Mouse (Mus musculus) hematopoietic stem cell, adult 5-6 weeks (primary cell): ENCODE data around the gene Uchl4. TPM values are rescaled to one million over a fixed set of nuclear protein-coding genes. Genes with fewer than 3 reads are reported as not detected.
"Not testable (repeated sequence)": the region's sequence is repeated elsewhere in the genome, so short reads cannot be mapped to it uniquely, and the experiment has no call there.

ENCODE experiments used
- ATAC-seq, 2 experiments: fragments of 125-278 bp in 1 of 2; replicated peaks in 1 of 2; 2 replicates each; pipeline ENCODE4 v1.8.0; 2016 to 2017; ENCODE audit warnings: inconsistent platforms in 2 of 2, mild to moderate bottlenecking in 2 of 2, moderate number of reproducible peaks in 2 of 2, low read depth in 1 of 2, moderate TSS enrichment in 1 of 2; ENCODE audit not compliant: low FRiP score in 2 of 2, poor library complexity in 2 of 2, severe bottlenecking in 2 of 2, insufficient read depth in 1 of 2, low TSS enrichment in 1 of 2
- total RNA-seq: library from RNA; stranded (forward); fragments of 172-1452, 232-1000 nt; gene quantifications from 2 replicates; pipeline ENCODE4 v1.2.3, GENCODE M21; 2017

Uchl4 gene
- 1.4 TPM in 1 of 2 replicates, not detected in the other for total RNA-seq

- no peak for ATAC-seq
Measured at GRCm38 (mm10) chr9:64234768-64235435, at the start of gene Uchl4. Uchl4 (plus strand) TSS chr9:64235201.

- no peak for ATAC-seq
Measured at GRCm38 (mm10) chr9:64193879-64194278, 41.1 kb upstream of the Uchl4 start.

GRCm38 (mm10) chr9:64195554-64195953 lies 39.4 kb upstream of the Uchl4 start:
- no peak for ATAC-seq

- ATAC-seq = no peak
Measured at GRCm38 (mm10) chr9:64197524-64197923, 37.5 kb upstream of the Uchl4 start.

GRCm38 (mm10) chr9:64198068-64198762 lies 36.8 kb upstream of the Uchl4 start:
- no peak for ATAC-seq

GRCm38 (mm10) chr9:64198763-64199418 lies 36.1 kb upstream of the Uchl4 start:
- ATAC-seq = not testable (repeated sequence)

- no peak for ATAC-seq
Measured at GRCm38 (mm10) chr9:64199897-64200296, 35.1 kb upstream of the Uchl4 start.

GRCm38 (mm10) chr9:64202331-64202730 lies 32.7 kb upstream of the Uchl4 start:
- peak in 1 of 2 experiments; percentile 29; a peak in 1 of 4 replicates for ATAC-seq

GRCm38 (mm10) chr9:64202866-64203265 lies 32.1 kb upstream of the Uchl4 start:
- ATAC-seq = no peak

GRCm38 (mm10) chr9:64207509-64208084 lies 27.4 kb upstream of the Uchl4 start:
- ATAC-seq = no peak

- ATAC-seq = no peak
Measured at GRCm38 (mm10) chr9:64214452-64214851, 20.5 kb upstream of the Uchl4 start.

GRCm38 (mm10) chr9:64216090-64216489 lies 18.9 kb upstream of the Uchl4 start:
- no peak for ATAC-seq

- no peak; a peak in 1 of 4 replicates for ATAC-seq
Measured at GRCm38 (mm10) chr9:64216641-64217040, 18.4 kb upstream of the Uchl4 start.

GRCm38 (mm10) chr9:64217887-64218286 lies 17.1 kb upstream of the Uchl4 start:
- no peak for ATAC-seq

- no peak for ATAC-seq
Measured at GRCm38 (mm10) chr9:64219305-64219704, 15.7 kb upstream of the Uchl4 start.

- no peak for ATAC-seq
Measured at GRCm38 (mm10) chr9:64219772-64220420, 15.1 kb upstream of the Uchl4 start.

GRCm38 (mm10) chr9:64220603-64221002 lies 14.4 kb upstream of the Uchl4 start:
- ATAC-seq = no peak
